Mouse (Mus musculus) urinary bladder, postnatal 4 days (tissue): ENCODE measurements around the gene Prlhr.

Experiments
- DNase-seq, 2 experiments: peaks; one replicate each; pipeline ENCODE4 v3.0.0; 2021 to 2022; ENCODE audit warnings: low spot score in 2 of 2

Gene Prlhr

DNA sequence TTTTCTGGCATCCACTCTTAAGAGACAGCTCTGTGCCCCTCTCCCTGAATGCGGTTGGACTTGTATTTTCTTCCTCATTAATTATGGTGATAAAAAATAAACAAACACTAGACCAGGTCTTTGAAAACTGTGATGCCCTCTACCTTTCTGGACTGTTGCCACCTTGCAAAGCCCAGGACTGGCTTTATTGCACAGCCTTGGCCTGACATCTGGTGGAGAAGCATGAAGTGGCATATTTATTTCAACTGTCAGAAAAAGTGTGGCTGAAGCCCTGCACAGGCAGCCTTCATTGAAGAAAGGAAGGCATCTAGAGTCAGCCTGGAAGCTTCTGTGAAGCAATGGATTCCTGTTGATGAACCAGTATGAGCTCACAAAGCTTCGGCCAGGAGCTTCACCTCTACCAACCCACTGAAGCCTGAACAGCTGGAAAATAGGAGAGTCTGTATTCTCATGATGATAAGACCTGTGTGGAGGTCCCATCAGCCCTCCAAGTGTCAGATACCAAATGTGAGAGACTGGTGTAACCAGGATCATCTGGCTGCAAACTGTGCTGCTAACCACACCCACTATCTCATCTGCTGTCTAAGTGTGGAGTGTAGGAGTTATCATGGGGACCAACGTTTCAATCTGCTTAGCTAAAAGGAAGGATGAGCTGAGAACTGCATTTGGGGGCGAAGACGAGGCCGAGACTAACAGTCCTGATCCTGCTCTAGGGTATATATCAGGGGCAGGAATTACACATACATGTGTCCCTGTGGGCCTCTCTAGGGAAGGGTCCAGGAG, 35.6 kb downstream of the Prlhr start:
- no peak for DNase-seq

GRCm38 (mm10) chr19:60417611-60418010, 50.5 kb downstream of the Prlhr start:
- no peak for DNase-seq
